Mouse (Mus musculus): ENCODE data around the gene Daxx. TPM values are rescaled to one million over a fixed set of nuclear protein-coding genes. Genes with fewer than 3 reads are reported as not detected.

The Daxx gene
- polyA plus RNA-seq, 2 experiments from 2014 or later = 97.4 to 149 TPM

Other genes with a start within 250 kb of the Daxx start
- 100 to 1,000 TPM; 338 to 341 TPM for gene Hnrnpm, start 222.6 kb upstream of the Daxx start, polyA plus RNA-seq (2017; shearing (Covaris generic))
- 10 to 100 TPM; 27.2 to 33.5 TPM for gene March2, start 190.7 kb upstream of the Daxx start, polyA plus RNA-seq (2017; shearing (Covaris generic))
- 100 to 1,000 TPM; 227 to 308 TPM for gene Rab11b, start 148.9 kb upstream of the Daxx start, polyA plus RNA-seq (2017; shearing (Covaris generic))
- 1 to 10 TPM; 3.7 to 4.8 TPM for gene Angptl4, start 127.6 kb upstream of the Daxx start, polyA plus RNA-seq (2017; shearing (Covaris generic))
- gene Kank3, start 98.9 kb upstream of the Daxx start, polyA plus RNA-seq (2017; shearing (Covaris generic)) = 1 to 10 TPM; 1.9 to 3.3 TPM
- 1,000 to 10,000 TPM; 1,524 to 2,342 TPM for gene Rps28, start 84.9 kb upstream of the Daxx start, polyA plus RNA-seq (2017; shearing (Covaris generic))
- gene Ndufa7, start 84.8 kb upstream of the Daxx start, polyA plus RNA-seq (2017; shearing (Covaris generic)) = 100 to 1,000 TPM; 389 to 432 TPM
- 10 to 100 TPM; 11.4 to 15.9 TPM for gene Cd320, start 66.3 kb upstream of the Daxx start, polyA plus RNA-seq (2017; shearing (Covaris generic))
- gene Gm7029, start 35.6 kb upstream of the Daxx start, polyA plus RNA-seq (2017; shearing (Covaris generic)) = not detected
- 1 to 10 TPM; 1.5 to 2.5 TPM for gene Kifc1, start 18.8 kb upstream of the Daxx start, polyA plus RNA-seq (2017; shearing (Covaris generic))
- gene Platr17, start 4.3 kb upstream of the Daxx start, polyA plus RNA-seq (2017; shearing (Covaris generic)) = 10 to 100 TPM in 1 of 2 experiments, 1 to 10 TPM in 1; 6.5 to 15.4 TPM
- 100 to 1,000 TPM; 299 to 436 TPM for gene Tapbp, start 6.5 kb downstream of the Daxx start, polyA plus RNA-seq (2017; shearing (Covaris generic))
- gene Zbtb22, start 6.5 kb downstream of the Daxx start, polyA plus RNA-seq (2017; shearing (Covaris generic)) = 1 to 10 TPM; 4.1 to 4.7 TPM
- 10 to 100 TPM; 26.5 to 34.3 TPM for gene Rgl2, start 20.1 kb downstream of the Daxx start, polyA plus RNA-seq (2017; shearing (Covaris generic))
- 100 to 1,000 TPM; 113 to 146 TPM for gene Pfdn6, start 30.9 kb downstream of the Daxx start, polyA plus RNA-seq (2017; shearing (Covaris generic))
- gene Wdr46, start 31.2 kb downstream of the Daxx start, polyA plus RNA-seq (2017; shearing (Covaris generic)) = 10 to 100 TPM; 11.8 to 16.6 TPM
- gene B3galt4, start 42.1 kb downstream of the Daxx start, polyA plus RNA-seq (2017; shearing (Covaris generic)) = 10 to 100 TPM; 18.7 to 19.0 TPM
- 10 to 100 TPM; 25.1 to 28.2 TPM for gene Vps52, start 46.4 kb downstream of the Daxx start, polyA plus RNA-seq (2017; shearing (Covaris generic))
- gene Rps18, start 46.6 kb downstream of the Daxx start, polyA plus RNA-seq (2017; shearing (Covaris generic)) = 1,000 to 10,000 TPM; 6,680 to 7,218 TPM
- 1,000 to 10,000 TPM; 4,668 to 6,585 TPM for gene H2-K1, start 90.9 kb downstream of the Daxx start, polyA plus RNA-seq (2017; shearing (Covaris generic))
- 1 to 10 TPM; 2.2 to 3.4 TPM for gene Ring1, start 115.3 kb downstream of the Daxx start, polyA plus RNA-seq (2017; shearing (Covaris generic))
- 10 to 100 TPM; 29.3 to 35.2 TPM for gene H2-Ke6, start 118.6 kb downstream of the Daxx start, polyA plus RNA-seq (2017; shearing (Covaris generic))
- 10 to 100 TPM; 34.6 to 49.4 TPM for gene Slc39a7, start 122.3 kb downstream of the Daxx start, polyA plus RNA-seq (2017; shearing (Covaris generic))
- gene Rxrb, start 122.4 kb downstream of the Daxx start, polyA plus RNA-seq (2017; shearing (Covaris generic)) = 1 to 10 TPM; 7.2 to 9.0 TPM
- gene Col11a2, start 130.0 kb downstream of the Daxx start, polyA plus RNA-seq (2017; shearing (Covaris generic)) = under 1 TPM; 0.07 to 0.20 TPM
- 10 to 100 TPM; 42.9 to 45.4 TPM for gene H2-Oa, start 182.9 kb downstream of the Daxx start, polyA plus RNA-seq (2017; shearing (Covaris generic))
- gene H2-DMa, start 210.1 kb downstream of the Daxx start, polyA plus RNA-seq (2017; shearing (Covaris generic)) = 100 to 1,000 TPM; 152 to 211 TPM
- 100 to 1,000 TPM in 1 of 2 experiments, 10 to 100 TPM in 1; 99.8 to 116 TPM for gene Brd2, start 213.2 kb downstream of the Daxx start, polyA plus RNA-seq (2017; shearing (Covaris generic))
- 10 to 100 TPM in 1 of 2 experiments, 1 to 10 TPM in 1; 4.8 to 19.7 TPM for gene H2-DMb2, start 233.9 kb downstream of the Daxx start, polyA plus RNA-seq (2017; shearing (Covaris generic))
- 1 to 10 TPM; 1.9 to 3.7 TPM for gene H2-DMb1, start 243.7 kb downstream of the Daxx start, polyA plus RNA-seq (2017; shearing (Covaris generic))

All from activated CD4-positive, CD25-positive, alpha-beta regulatory T cell, adult 4 months (primary cell).